In the genomic region with DNA sequence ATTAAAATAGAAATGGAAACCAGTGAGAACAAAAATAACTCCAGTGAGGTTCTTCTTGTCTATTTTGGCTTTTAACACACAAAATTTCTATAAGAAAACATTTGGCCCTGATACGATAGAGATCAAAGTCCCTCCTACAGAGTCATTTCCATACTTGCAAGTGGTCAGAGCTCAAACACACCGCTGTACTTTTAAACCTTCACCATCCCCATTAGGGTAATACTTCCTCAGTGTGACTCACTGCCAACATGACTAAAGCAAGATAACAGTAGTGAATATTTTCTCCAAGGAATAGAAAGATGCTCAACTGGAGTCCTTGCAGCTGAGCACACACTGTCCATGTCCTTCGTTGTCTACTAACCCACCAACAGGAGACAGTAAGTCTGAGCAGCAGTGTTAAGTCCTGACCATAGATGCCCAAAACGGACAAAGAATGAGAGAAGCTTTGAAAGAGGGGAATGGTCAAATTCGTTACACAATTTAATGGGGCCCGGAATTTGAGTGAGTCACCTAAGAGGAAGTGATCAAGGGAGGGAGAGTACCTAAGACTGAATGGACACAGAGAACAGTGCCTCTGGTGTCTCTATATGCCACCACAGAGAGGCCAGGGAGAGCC, we compare ENCODE assay signal across 19 mouse cellular contexts. TPM values are rescaled to one million over a fixed set of nuclear protein-coding genes. Genes with fewer than 3 reads are reported as not detected.
DNase-seq lines count a peak whose midpoint lies in the region; TF ChIP-seq lines count a peak whose summit lies in the region.
"Had no signal": no experiment of that assay in that cellular context is flagged by ENCODE, and none has a peak within 500 bp of the region (broad histone marks: within the 10 kb centered on the region; RNA-seq: fewer than 3 reads in every experiment).

No protein-coding gene starts in this region.

- intact Hi-C loops in gastrocnemius, postnatal 14 days (cut with DNase I; ENCODE audit: low total_unique reads): no loop called here

- H3K79me2 ChIP-seq in CH12.LX (replicated peaks; ENCODE audit: control insufficient read depth, extremely low read depth, insufficient read depth, poor library complexity, severe bottlenecking) (no peaks in the 10 kb centered on the region), myocyte (ENCODE audit: control insufficient read depth, insufficient read depth) (no peaks in the 10 kb centered on the region)

- peak in 1 of 2 experiments; percentile 36; a peak in 2 of 4 replicates for TF ChIP-seq CTCF in CH12.LX (conservative IDR thresholded peaks at IDR 0.05 in 1 of 2, IDR thresholded peaks at IDR 0.05 in 1 of 2; ENCODE audit: low read depth in 2 of 2, low read length in 2 of 2)

- in situ Hi-C loops in CH12.LX (cut with MboI; ENCODE audit: low pct_ligation_motif_present, low pct_unique_long_range_greater_than_20kb, low sequenced_read_pairs): loop anchor here (25.0 kb wide), 1 partner anchor 400 kb away; a partner anchor contains a TSS

- H3ac ChIP-seq in myocyte (ENCODE audit: control insufficient read depth, insufficient read length): no peak overlapping the region

- peak overlapping the region in 1 of 3 experiments; percentile 50 for H3K4me3 ChIP-seq in CH12.LX (replicated peaks in 1 of 3; ENCODE audit: low read depth in 2 of 3, low read length in 2 of 3, poor library complexity in 1 of 3)
- H3K4me3 ChIP-seq in myocyte: no peak overlapping the region
- H3K4me3 ChIP-seq: embryonic facial prominence, embryonic 13.5 days; forebrain, embryonic 15.5 days; hindbrain, embryonic 15.5 days; midbrain, embryonic 13.5 days; neural tube, embryonic 13.5 days had no signal

- peak; percentile 87 for TF ChIP-seq EP300 in CH12.LX (IDR thresholded peaks at IDR 0.05; ENCODE audit: low read length)

- H3K27me3 ChIP-seq in CH12.LX (replicated peaks): no peaks in the 10 kb centered on the region
- no peaks in the 10 kb centered on the region for H3K27me3 ChIP-seq in myocyte (ENCODE audit: control insufficient read depth, insufficient read depth, insufficient read length)
- H3K27me3 ChIP-seq: embryonic facial prominence, embryonic 13.5 days; forebrain, embryonic 15.5 days; hindbrain, embryonic 15.5 days; midbrain, embryonic 13.5 days; neural tube, embryonic 13.5 days had no signal

- dilution Hi-C loops in CH12.LX (cut with MboI; ENCODE audit: extremely low pct_ligation_motif_present, extremely low pct_unique_long_range_greater_than_20kb, low sequenced_read_pairs): no loop called here

- TF ChIP-seq POLR2A in CH12.LX (IDR thresholded peaks at IDR 0.05; ENCODE audit: low read depth, low read length) (no peak), myocyte (IDR thresholded peaks at IDR 0.05; ENCODE audit: insufficient read length, low read depth) (no peak)

- TF ChIP-seq RAD21 in CH12.LX (IDR thresholded peaks at IDR 0.05; ENCODE audit: low read depth, low read length): no peak; the same call in none of the 2 replicates

- no peak overlapping the region for H3K9ac ChIP-seq in CH12.LX (ENCODE audit: insufficient read depth, low read depth)
- H3K9ac ChIP-seq: embryonic facial prominence, embryonic 13.5 days; forebrain, embryonic 15.5 days; hindbrain, embryonic 15.5 days; midbrain, embryonic 13.5 days; neural tube, embryonic 13.5 days had no signal

- peaks cover 19 to 36% of the 10 kb centered on the region in 2 experiments for H3K4me1 ChIP-seq in CH12.LX (ENCODE audit: control insufficient read depth in 1 of 2, insufficient read depth in 2 of 2)
- H3K4me1 ChIP-seq: forebrain, embryonic 15.5 days; hindbrain, embryonic 15.5 days; midbrain, embryonic 13.5 days; neural tube, embryonic 13.5 days had no signal

- H3K27ac ChIP-seq in CH12.LX (ENCODE audit: insufficient read depth, low read depth): peak overlapping the region; percentile 98
- H3K27ac ChIP-seq: embryonic facial prominence, embryonic 13.5 days; forebrain, embryonic 15.5 days; hindbrain, embryonic 15.5 days; midbrain, embryonic 13.5 days; neural tube, embryonic 13.5 days had no signal

- no peaks in the 10 kb centered on the region for H3K9me3 ChIP-seq in CH12.LX (replicated peaks; ENCODE audit: low read length)
- H3K9me3 ChIP-seq: embryonic facial prominence, embryonic 13.5 days; forebrain, embryonic 15.5 days; hindbrain, embryonic 15.5 days; midbrain, embryonic 13.5 days; neural tube, embryonic 13.5 days had no signal

- DNase-seq in A20 (ENCODE audit: low read depth, low spot score) (peak; percentile 83), CH12.LX (ENCODE audit: extremely low read depth) (peak; percentile 84)
- DNase-seq in induced T-regulatory cell, adult 2 months (ENCODE audit: low read depth): peak; percentile 28
- no peak for DNase-seq in gastrocnemius, postnatal 14 days
- no peak for DNase-seq in right cerebral cortex, adult 18-20 months
- no peak for DNase-seq in retina, postnatal 1 day
- DNase-seq: adrenal gland, adult 8-10 months; cerebellum, postnatal 14 days; gastrocnemius, postnatal 36 days; kidney, postnatal 4 days; liver; right cerebral cortex, postnatal 25 days had no signal

- H3K4me2 ChIP-seq in CH12.LX (ENCODE audit: insufficient read depth, low read depth, poor library complexity, severe bottlenecking) (peak overlapping the region; percentile 91), myocyte (ENCODE audit: low read depth) (peak overlapping the region; percentile 56)
- H3K4me2 ChIP-seq: embryonic facial prominence, embryonic 13.5 days; forebrain, embryonic 15.5 days; hindbrain, embryonic 15.5 days; midbrain, embryonic 13.5 days; neural tube, embryonic 13.5 days had no signal

- H3K36me3 ChIP-seq in CH12.LX (replicated peaks in 1 of 2; ENCODE audit: control insufficient read depth in 1 of 2, insufficient read depth in 1 of 2, low read length in 1 of 2): peaks cover 19 to 57% of the 10 kb centered on the region in 2 experiments
- no peaks in the 10 kb centered on the region for H3K36me3 ChIP-seq in myocyte (ENCODE audit: control insufficient read depth, insufficient read depth)
- H3K36me3 ChIP-seq: embryonic facial prominence, embryonic 13.5 days; forebrain, embryonic 15.5 days; hindbrain, embryonic 15.5 days; midbrain, embryonic 13.5 days; neural tube, embryonic 13.5 days had no signal

TF ChIP-seq in CH12.LX, 34 proteins besides CTCF, POLR2A, EP300 and RAD21 (continues in another document):
- TF ChIP-seq MYC (IDR thresholded peaks at IDR 0.05; ENCODE audit: low read depth, low read length): 0 out of 2 replicates have a peak, but pooled peaks have one; percentile 31
- TF ChIP-seq ETS1 (conservative IDR thresholded peaks at IDR 0.05; ENCODE audit: low read depth, low read length): peak; percentile 48
- TF ChIP-seq SMC3 (IDR thresholded peaks at IDR 0.05; ENCODE audit: low read depth, low read length): peak; percentile 15; the same call in 1 of the 2 replicates
- TF ChIP-seq ZC3H11A (IDR thresholded peaks at IDR 0.05; ENCODE audit: low read depth, low read length): no peak
- TF ChIP-seq IRF4 (IDR thresholded peaks at IDR 0.05; ENCODE audit: low read depth, low read length): peak; percentile 87
- peak; percentile 13; the same call in 1 of the 2 replicates for TF ChIP-seq SIN3A (IDR thresholded peaks at IDR 0.05; ENCODE audit: low read length)
- no peak for TF ChIP-seq PAX5 (IDR thresholded peaks at IDR 0.05; ENCODE audit: low read length)
- no peak for TF ChIP-seq USF2 (conservative IDR thresholded peaks at IDR 0.05; ENCODE audit: low read depth, low read length)
- 0 out of 2 replicates have a peak, but pooled peaks have one; percentile 24 for TF ChIP-seq TBP (conservative IDR thresholded peaks at IDR 0.05; ENCODE audit: low read depth, low read length)
- TF ChIP-seq HCFC1 (IDR thresholded peaks at IDR 0.05; ENCODE audit: low read depth, low read length): peak; percentile 26; the same call in 1 of the 2 replicates
- TF ChIP-seq POLR2AphosphoS2 (IDR thresholded peaks at IDR 0.05; ENCODE audit: low read depth, low read length): no peak
- peak; percentile 75 for TF ChIP-seq JUND (conservative IDR thresholded peaks at IDR 0.05; ENCODE audit: low read depth, low read length)
- peak; percentile 31; the same call in 1 of the 2 replicates for TF ChIP-seq BHLHE40 (IDR thresholded peaks at IDR 0.05; ENCODE audit: low read depth, low read length)
- no peak for TF ChIP-seq E2F4 (IDR thresholded peaks at IDR 0.05; ENCODE audit: insufficient replicate concordance, low read depth, low read length)

TF ChIP-seq in myocyte, 11 proteins besides CTCF, POLR2A, EP300 and RAD21:
- no peak for TF ChIP-seq SRF (IDR thresholded peaks at IDR 0.05; ENCODE audit: control insufficient read depth, insufficient read length, low read depth)
- TF ChIP-seq CEBPB (IDR thresholded peaks at IDR 0.05; ENCODE audit: insufficient read depth, poor library complexity, severe bottlenecking): no peak
- no peak for TF ChIP-seq POLR2AphosphoS2 (IDR thresholded peaks at IDR 0.05; ENCODE audit: insufficient read length, low read depth)
- TF ChIP-seq MYOG (IDR thresholded peaks at IDR 0.05; ENCODE audit: control insufficient read depth in 1 of 3, insufficient read depth in 1 of 3, insufficient read length in 2 of 3, low read depth in 2 of 3): no peak
- TF ChIP-seq MAX (IDR thresholded peaks at IDR 0.05; ENCODE audit: low read depth): no peak
- TF ChIP-seq TCF3 (IDR thresholded peaks at IDR 0.05; ENCODE audit: insufficient read length, low read depth): no peak
- TF ChIP-seq TCF12 (IDR thresholded peaks at IDR 0.05; ENCODE audit: insufficient read depth, poor library complexity, severe bottlenecking): no peak
- TF ChIP-seq USF1 (IDR thresholded peaks at IDR 0.05; ENCODE audit: low read depth): no peak
- no peak for TF ChIP-seq E2F4 (IDR thresholded peaks at IDR 0.05; ENCODE audit: insufficient read depth)
- TF ChIP-seq MYOD1 (IDR thresholded peaks at IDR 0.05; ENCODE audit: control insufficient read depth in 1 of 3, insufficient read length in 2 of 3, low read depth in 2 of 3): no peak
- no peak for TF ChIP-seq REST (IDR thresholded peaks at IDR 0.05; ENCODE audit: insufficient read depth, insufficient read length)

RNA-seq across cellular contexts. Expression of a gene that starts 28.4 kb away (rescaled TPM):
- total RNA-seq in CH12.LX (2012; rRNA removed) (11.8 and 15.1 TPM in 2 replicates), CH12.LX (2014; rRNA removed) (24.5 and 26.3 TPM in 2 replicates)
- polyA plus RNA-seq in CH12.LX (2012; ENCODE audit: insufficient read length, low read depth) (18.3 and 22.4 TPM in 2 replicates), myocyte (2012; fragmentation: generic; extraction: Trizol) (not detected)
- total RNA-seq in gastrocnemius, postnatal 14 days (2021): not detected
- total RNA-seq: gastrocnemius, postnatal 36 days had no signal

RNA-seq across cellular contexts. Expression of a gene that starts 51.2 kb away (rescaled TPM):
- total RNA-seq in CH12.LX (2012; rRNA removed) (1.6 and 2.0 TPM in 2 replicates), CH12.LX (2014; rRNA removed) (0.69 and 0.83 TPM in 2 replicates)
- polyA plus RNA-seq in CH12.LX (2012; ENCODE audit: insufficient read length, low read depth) (3.8 and 4.5 TPM in 2 replicates), myocyte (2012; fragmentation: generic; extraction: Trizol) (not detected)
- total RNA-seq in gastrocnemius, postnatal 14 days (2021): not detected
- total RNA-seq: adrenal gland, adult 8-10 months; gastrocnemius, postnatal 36 days had no signal
- polyA plus RNA-seq: embryonic facial prominence, embryonic 13.5 days; forebrain, embryonic 15.5 days; heart, embryonic 16.5 days; hindbrain, embryonic 15.5 days; midbrain, embryonic 13.5 days; neural tube, embryonic 13.5 days had no signal

Comparison
In these comparisons a context has a peak if more than half of its experiments do, and no peak if none do; other contexts are left out.
1. DNase-seq: peak in A20 (single experiment), CH12.LX (single experiment) and induced T-regulatory cell, adult 2 months (single experiment); none in gastrocnemius, postnatal 14 days (single experiment), right cerebral cortex, adult 18-20 months (single experiment) and retina, postnatal 1 day (single experiment).
2. RNA of a gene that starts 28.4 kb away (total RNA-seq): 11.8 to 26.3 TPM in CH12.LX; not detected in gastrocnemius, postnatal 14 days; every median in the first group is over 10 times any median in the second.